Mouse (Mus musculus): ENCODE measurements around the gene Rmnd5a.

Gene Rmnd5a

DNA sequence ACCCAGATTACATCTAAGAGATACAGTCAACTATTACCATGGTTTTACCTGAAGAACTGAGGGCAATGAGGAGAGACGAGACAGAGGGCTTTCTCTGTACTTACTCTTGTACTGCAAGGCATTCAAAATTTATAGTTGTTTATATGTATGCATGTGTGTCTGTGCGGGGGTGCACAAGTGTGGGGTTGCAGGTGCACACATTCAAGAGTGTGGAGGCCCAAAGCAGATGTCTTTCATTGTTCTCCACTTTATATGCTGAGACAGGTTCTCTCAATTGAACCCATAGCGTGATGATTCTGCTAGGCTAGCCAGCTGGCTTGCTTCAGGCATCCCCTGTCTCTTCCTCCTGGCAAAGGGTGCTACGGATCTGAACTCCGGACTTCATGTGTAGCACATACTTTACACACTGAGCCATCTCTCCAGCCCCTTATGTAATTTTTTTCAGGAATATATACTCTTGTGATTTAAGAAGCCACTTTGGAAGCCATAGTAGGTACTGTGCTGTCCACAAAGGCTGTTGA, 69.3 kb downstream of the Rmnd5a start:
- DNase-seq (ENCODE audit: low spot score in 2 of 2) = no peak

DNA sequence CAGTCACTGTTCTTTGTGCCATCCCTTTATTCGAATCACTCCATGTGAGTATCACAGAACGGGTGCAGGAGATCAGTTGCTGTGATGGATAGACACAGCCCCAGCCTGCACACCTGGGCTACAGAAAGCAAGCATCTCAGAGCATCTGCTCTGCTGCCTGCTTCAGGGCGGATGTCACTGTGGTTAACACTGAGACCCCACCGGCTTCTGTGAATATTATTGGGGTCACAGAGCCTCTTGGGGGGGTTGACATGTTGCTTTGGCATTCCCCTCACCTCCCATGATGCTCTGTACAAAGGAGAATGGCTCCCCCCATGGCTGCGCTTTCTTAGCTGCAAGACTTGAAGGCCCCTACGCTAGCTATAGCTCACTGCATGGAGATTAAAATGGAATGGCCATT, 71.0 kb downstream of the Rmnd5a start:
- DNase-seq (ENCODE audit: low spot score in 2 of 2) = no peak

- DNase-seq (ENCODE audit: low spot score in 2 of 2) = no peak
These were observed 76.4 kb downstream of the Rmnd5a start for GRCm38 (mm10) chr6:71363995-71364394.

DNA sequence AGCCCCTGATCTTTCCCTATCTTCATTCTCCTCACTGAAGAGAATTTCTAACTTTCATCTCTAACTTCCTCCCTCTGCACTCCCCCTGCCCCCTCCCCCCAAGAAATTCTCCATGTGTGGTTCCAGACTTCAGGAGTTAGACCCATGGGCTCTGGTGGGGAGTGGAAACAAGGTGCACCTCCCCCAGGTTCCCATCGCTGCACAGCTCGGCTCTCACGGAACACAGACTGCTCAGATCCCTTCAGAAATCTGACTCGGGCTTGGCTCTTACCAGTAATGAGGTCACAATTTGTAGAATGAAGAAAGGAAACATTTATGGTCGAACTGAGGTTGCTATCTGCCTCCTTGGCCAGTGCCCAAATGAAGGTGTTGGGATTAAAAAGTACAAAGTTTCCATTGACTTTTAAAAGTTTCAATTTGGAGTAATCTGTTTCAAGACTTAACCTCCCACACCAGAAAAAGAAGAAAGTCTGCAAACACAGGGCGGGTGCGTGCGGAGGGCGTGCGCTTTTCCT, 79.2 kb downstream of the Rmnd5a start:
- DNase-seq (ENCODE audit: low spot score in 2 of 2) = no peak

DNA sequence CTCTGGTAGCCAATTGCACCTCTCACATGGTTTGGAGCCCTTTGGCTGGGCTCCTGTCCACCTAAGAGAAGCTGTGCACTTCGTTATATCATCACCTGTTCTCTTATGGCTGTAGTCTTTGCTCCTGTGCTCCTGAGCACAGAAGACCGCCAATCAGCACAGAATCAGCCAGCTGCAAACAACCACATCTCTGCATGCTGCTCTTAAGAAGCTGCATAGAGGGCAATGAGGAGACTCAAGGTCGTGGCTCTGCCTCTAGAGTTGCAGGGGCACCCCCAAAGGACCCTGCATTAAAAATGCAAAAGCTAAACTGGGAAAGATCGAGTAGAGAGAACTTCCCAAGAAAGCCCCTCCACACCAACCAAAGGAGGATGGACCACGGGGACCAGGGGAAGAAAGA, 79.7 kb downstream of the Rmnd5a start:
- DNase-seq (ENCODE audit: low spot score in 2 of 2) = no peak

- DNase-seq (ENCODE audit: low spot score in 2 of 2) = no peak
These were observed 80.2 kb downstream of the Rmnd5a start for GRCm38 (mm10) chr6:71360221-71360620.

GRCm38 (mm10) chr6:71357493-71357892, 82.9 kb downstream of the Rmnd5a start:
- DNase-seq (ENCODE audit: low spot score in 2 of 2) = no peak

- DNase-seq (ENCODE audit: low spot score in 2 of 2) = no peak
These were observed 86.7 kb downstream of the Rmnd5a start for GRCm38 (mm10) chr6:71353722-71354121.

GRCm38 (mm10) chr6:71352866-71353427, 87.5 kb downstream of the Rmnd5a start:
- no peak for DNase-seq (ENCODE audit: low spot score in 2 of 2)

DNA sequence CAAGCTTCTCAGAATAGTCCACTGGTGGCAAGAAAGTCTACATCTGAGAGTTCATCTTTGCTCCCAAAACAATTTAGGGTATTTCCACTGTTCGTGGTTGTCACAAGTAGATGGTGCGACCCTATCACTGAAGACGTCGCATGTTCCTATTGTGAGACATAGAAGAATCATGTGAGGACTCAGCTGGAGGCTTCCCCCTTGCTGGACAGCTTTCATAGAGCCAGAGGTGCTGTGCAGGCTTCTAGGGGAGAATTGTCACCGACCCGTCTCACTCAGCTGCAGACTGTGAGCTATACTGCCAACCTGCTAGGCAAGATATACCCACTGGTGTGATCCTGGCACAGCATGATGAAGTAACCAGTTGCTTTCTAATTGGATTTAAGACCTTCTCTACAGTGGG, 88.2 kb downstream of the Rmnd5a start:
- no peak for DNase-seq (ENCODE audit: low spot score in 2 of 2)

GRCm38 (mm10) chr6:71351201-71351600, 89.2 kb downstream of the Rmnd5a start:
- DNase-seq (ENCODE audit: low spot score in 2 of 2) = no peak

GRCm38 (mm10) chr6:71348006-71348405, 92.4 kb downstream of the Rmnd5a start:
- DNase-seq (ENCODE audit: low spot score in 2 of 2) = no peak

GRCm38 (mm10) chr6:71341179-71341578, 99.3 kb downstream of the Rmnd5a start:
- DNase-seq (ENCODE audit: low spot score in 2 of 2) = no peak

GRCm38 (mm10) chr6:71339351-71339750, 101.1 kb downstream of the Rmnd5a start:
- DNase-seq (ENCODE audit: low spot score in 2 of 2) = no peak

GRCm38 (mm10) chr6:71338941-71339340, 101.5 kb downstream of the Rmnd5a start:
- DNase-seq (ENCODE audit: low spot score in 2 of 2) = no peak
